Mouse (Mus musculus): ENCODE results near the gene Ano6. TPM values are rescaled to one million over a fixed set of nuclear protein-coding genes. Genes with fewer than 3 reads are reported as not detected.

The Ano6 gene
- polyA plus RNA-seq, 1 experiment from 2014 or later, result 27.8 TPM

GRCm38 (mm10) chr15:95836077-95836476, 45.4 kb downstream of the Ano6 start:
- Histone ChIP-seq H3K27me3 (ENCODE audit: control insufficient read depth, insufficient read depth, low read length) (no peaks in the 10 kb centered on the region), H3K4me1 (ENCODE audit: control insufficient read depth, insufficient read depth, low read length) (no peaks in the 10 kb centered on the region), H3K27ac (replicated peaks; ENCODE audit: low read depth, low read length) (no peak overlapping the region), H3K9me3 (ENCODE audit: control insufficient read depth, low read length) (no peaks in the 10 kb centered on the region), H3K9ac (replicated peaks; ENCODE audit: low read length) (no peak overlapping the region), H3K4me3 (replicated peaks; ENCODE audit: low read depth, low read length) (no peak overlapping the region), H3K36me3 (ENCODE audit: control insufficient read depth, insufficient read depth, low read length) (no peaks in the 10 kb centered on the region), H3K4me2 (ENCODE audit: low read length) (no peak overlapping the region)
- DNase-seq (no peak), ATAC-seq (ENCODE audit: low FRiP score, low TSS enrichment) (no peak)
- WGBS, result 90% methylated on average over 4 of the region's 4 CpGs

DNA sequence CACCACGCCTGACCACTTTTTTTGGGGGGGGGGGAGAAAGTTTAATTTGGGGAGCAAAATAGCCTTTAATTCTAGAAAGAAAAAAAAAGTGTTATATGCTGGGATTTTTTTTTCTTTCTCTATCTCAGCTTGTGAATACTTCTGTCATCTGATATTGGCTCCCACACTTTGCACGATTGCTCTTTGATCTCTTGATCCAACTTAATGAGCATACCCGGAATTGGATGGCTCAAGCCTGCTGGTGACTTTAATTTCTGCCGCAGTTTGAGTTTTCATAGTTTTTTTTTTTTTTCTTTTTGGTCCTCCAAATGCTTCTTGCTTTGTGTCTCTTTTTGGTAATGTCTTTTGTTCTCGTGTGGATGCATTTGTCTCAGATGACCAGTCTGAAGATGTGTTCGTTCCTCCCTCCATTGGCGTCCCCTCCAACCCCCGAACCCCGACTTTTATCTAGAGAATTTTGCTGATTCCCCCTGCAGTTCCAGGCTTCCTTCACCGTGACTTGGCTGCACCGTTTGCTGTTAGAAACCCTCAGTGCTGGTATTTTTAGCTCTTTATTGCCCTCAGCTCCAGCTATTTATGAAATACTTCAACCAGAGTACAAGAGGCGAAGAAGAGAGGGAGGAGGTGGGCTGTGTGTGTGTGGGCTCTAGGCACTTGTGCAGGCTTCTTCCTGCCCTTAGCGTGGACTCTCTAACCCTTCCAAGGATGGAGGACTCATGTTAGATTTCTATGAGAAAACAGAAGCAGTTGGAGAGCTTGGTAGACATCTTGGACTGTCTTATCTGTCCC, 46.2 kb downstream of the Ano6 start:
- Histone ChIP-seq H3K9me3 (ENCODE audit: control insufficient read depth, low read length) (no peaks in the 10 kb centered on the region), H3K4me2 (ENCODE audit: low read length) (no peak overlapping the region), H3K4me1 (ENCODE audit: control insufficient read depth, insufficient read depth, low read length) (no peaks in the 10 kb centered on the region), H3K9ac (replicated peaks; ENCODE audit: low read length) (no peak overlapping the region), H3K36me3 (ENCODE audit: control insufficient read depth, insufficient read depth, low read length) (no peaks in the 10 kb centered on the region), H3K4me3 (replicated peaks; ENCODE audit: low read depth, low read length) (no peak overlapping the region), H3K27me3 (ENCODE audit: control insufficient read depth, insufficient read depth, low read length) (no peaks in the 10 kb centered on the region), H3K27ac (replicated peaks; ENCODE audit: low read depth, low read length) (no peak overlapping the region)
- DNase-seq (no peak), ATAC-seq (ENCODE audit: low FRiP score, low TSS enrichment) (no peak)
- WGBS, result 49% methylated on average over 13 of the region's 13 CpGs

DNA sequence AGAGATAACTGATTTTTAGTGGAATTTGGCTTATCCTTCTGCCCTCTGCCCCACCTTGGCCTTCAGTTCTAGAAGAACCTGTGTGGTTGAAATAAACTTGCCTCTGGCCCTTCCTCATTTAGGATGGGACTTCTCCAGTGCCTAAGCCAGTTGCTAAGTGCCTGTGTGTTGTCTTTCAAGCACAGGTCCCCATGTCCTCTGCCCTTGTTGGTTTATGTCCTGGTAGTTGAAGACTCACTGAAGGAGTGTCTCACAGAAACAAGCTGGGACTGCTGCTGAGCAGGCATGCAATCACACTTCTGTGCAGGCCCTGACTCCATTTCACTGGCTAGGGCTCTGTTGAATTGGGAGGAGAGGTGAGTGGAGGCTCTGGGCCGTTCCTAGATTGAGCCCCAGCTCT, 46.9 kb downstream of the Ano6 start:
- Histone ChIP-seq H3K9me3 (ENCODE audit: control insufficient read depth, low read length) (no peaks in the 10 kb centered on the region), H3K27me3 (ENCODE audit: control insufficient read depth, insufficient read depth, low read length) (no peaks in the 10 kb centered on the region), H3K9ac (replicated peaks; ENCODE audit: low read length) (no peak overlapping the region), H3K4me1 (ENCODE audit: control insufficient read depth, insufficient read depth, low read length) (no peaks in the 10 kb centered on the region), H3K4me3 (replicated peaks; ENCODE audit: low read depth, low read length) (no peak overlapping the region), H3K27ac (replicated peaks; ENCODE audit: low read depth, low read length) (no peak overlapping the region), H3K36me3 (ENCODE audit: control insufficient read depth, insufficient read depth, low read length) (no peaks in the 10 kb centered on the region), H3K4me2 (ENCODE audit: low read length) (no peak overlapping the region)
- ATAC-seq (ENCODE audit: low FRiP score, low TSS enrichment), result no peak
- WGBS, result 76% methylated on average over 1 of the region's 1 CpGs
- no peak for DNase-seq

- Histone ChIP-seq H3K9me3 (ENCODE audit: control insufficient read depth, low read length) (no peaks in the 10 kb centered on the region), H3K4me1 (ENCODE audit: control insufficient read depth, insufficient read depth, low read length) (no peaks in the 10 kb centered on the region), H3K4me3 (replicated peaks; ENCODE audit: low read depth, low read length) (no peak overlapping the region), H3K27me3 (ENCODE audit: control insufficient read depth, insufficient read depth, low read length) (no peaks in the 10 kb centered on the region), H3K9ac (replicated peaks; ENCODE audit: low read length) (no peak overlapping the region), H3K27ac (replicated peaks; ENCODE audit: low read depth, low read length) (no peak overlapping the region), H3K4me2 (ENCODE audit: low read length) (no peak overlapping the region), H3K36me3 (ENCODE audit: control insufficient read depth, insufficient read depth, low read length) (no peaks in the 10 kb centered on the region)
- DNase-seq, result no peak
- no peak for ATAC-seq (ENCODE audit: low FRiP score, low TSS enrichment)
- WGBS, result 79% methylated on average over 11 of the region's 11 CpGs
Observed at GRCm38 (mm10) chr15:95838171-95839020, 47.8 kb downstream of the Ano6 start.

GRCm38 (mm10) chr15:95839789-95840188, 49.1 kb downstream of the Ano6 start:
- H3K9ac ChIP-seq (replicated peaks; ENCODE audit: low read length), result no peak overlapping the region
- DNase-seq, result no peak
- no peaks in the 10 kb centered on the region for H3K9me3 ChIP-seq (ENCODE audit: control insufficient read depth, low read length)
- H3K27ac ChIP-seq (replicated peaks; ENCODE audit: low read depth, low read length), result no peak overlapping the region
- 74% methylated on average over 3 of the region's 3 CpGs for WGBS
- H3K27me3 ChIP-seq (ENCODE audit: control insufficient read depth, insufficient read depth, low read length), result no peaks in the 10 kb centered on the region
- H3K4me1 ChIP-seq (ENCODE audit: control insufficient read depth, insufficient read depth, low read length), result no peaks in the 10 kb centered on the region
- no peak overlapping the region for H3K4me3 ChIP-seq (replicated peaks; ENCODE audit: low read depth, low read length)
- ATAC-seq (ENCODE audit: low FRiP score, low TSS enrichment), result no peak
- H3K4me2 ChIP-seq (ENCODE audit: low read length), result no peak overlapping the region
- H3K36me3 ChIP-seq (ENCODE audit: control insufficient read depth, insufficient read depth, low read length), result no peaks in the 10 kb centered on the region

- no peak overlapping the region for H3K9ac ChIP-seq (replicated peaks; ENCODE audit: low read length)
- no peaks in the 10 kb centered on the region for H3K27me3 ChIP-seq (ENCODE audit: control insufficient read depth, insufficient read depth, low read length)
- no peaks in the 10 kb centered on the region for H3K9me3 ChIP-seq (ENCODE audit: control insufficient read depth, low read length)
- no peak overlapping the region for H3K4me2 ChIP-seq (ENCODE audit: low read length)
- no peaks in the 10 kb centered on the region for H3K4me1 ChIP-seq (ENCODE audit: control insufficient read depth, insufficient read depth, low read length)
- ATAC-seq (ENCODE audit: low FRiP score, low TSS enrichment), result no peak
- H3K36me3 ChIP-seq (ENCODE audit: control insufficient read depth, insufficient read depth, low read length), result no peaks in the 10 kb centered on the region
- no peak overlapping the region for H3K4me3 ChIP-seq (replicated peaks; ENCODE audit: low read depth, low read length)
- no peak overlapping the region for H3K27ac ChIP-seq (replicated peaks; ENCODE audit: low read depth, low read length)
- 87% methylated on average over 18 of the region's 18 CpGs for WGBS
- DNase-seq, result no peak
Observed at GRCm38 (mm10) chr15:95843183-95843949, 52.7 kb downstream of the Ano6 start.

- Histone ChIP-seq H3K4me2 (ENCODE audit: low read length) (no peak overlapping the region), H3K27ac (replicated peaks; ENCODE audit: low read depth, low read length) (no peak overlapping the region), H3K4me1 (ENCODE audit: control insufficient read depth, insufficient read depth, low read length) (no peaks in the 10 kb centered on the region), H3K9ac (replicated peaks; ENCODE audit: low read length) (no peak overlapping the region), H3K27me3 (ENCODE audit: control insufficient read depth, insufficient read depth, low read length) (no peaks in the 10 kb centered on the region), H3K36me3 (ENCODE audit: control insufficient read depth, insufficient read depth, low read length) (no peaks in the 10 kb centered on the region), H3K9me3 (ENCODE audit: control insufficient read depth, low read length) (no peaks in the 10 kb centered on the region), H3K4me3 (replicated peaks; ENCODE audit: low read depth, low read length) (no peak overlapping the region)
- 65% methylated on average over 2 of the region's 2 CpGs for WGBS
- ATAC-seq (ENCODE audit: low FRiP score, low TSS enrichment) (no peak), DNase-seq (no peak)
Observed at GRCm38 (mm10) chr15:95844412-95844811, 53.8 kb downstream of the Ano6 start.

GRCm38 (mm10) chr15:95846102-95846501, 55.5 kb downstream of the Ano6 start:
- Histone ChIP-seq H3K9ac (replicated peaks; ENCODE audit: low read length) (no peak overlapping the region), H3K27me3 (ENCODE audit: control insufficient read depth, insufficient read depth, low read length) (no peaks in the 10 kb centered on the region), H3K4me2 (ENCODE audit: low read length) (no peak overlapping the region), H3K27ac (replicated peaks; ENCODE audit: low read depth, low read length) (no peak overlapping the region), H3K4me1 (ENCODE audit: control insufficient read depth, insufficient read depth, low read length) (no peaks in the 10 kb centered on the region), H3K4me3 (replicated peaks; ENCODE audit: low read depth, low read length) (no peak overlapping the region), H3K9me3 (ENCODE audit: control insufficient read depth, low read length) (no peaks in the 10 kb centered on the region), H3K36me3 (ENCODE audit: control insufficient read depth, insufficient read depth, low read length) (no peaks in the 10 kb centered on the region)
- DNase-seq (no peak), ATAC-seq (ENCODE audit: low FRiP score, low TSS enrichment) (no peak)
- 91% methylated on average over 5 of the region's 5 CpGs for WGBS
